Mouse (Mus musculus) liver, postnatal 0 days (tissue): ENCODE data around the gene Col2a1.

ENCODE experiments used
- CTCF ChIP-seq: sonication (generic); IDR thresholded peaks from 2 replicates; pipeline ENCODE4 v1.5.1; 2016; ENCODE audit warnings: antibody characterized with exemption, low read depth
- EP300 ChIP-seq: IDR thresholded peaks from 2 replicates; pipeline ENCODE4 v1.6.1; 2016; ENCODE audit warnings: antibody characterized with exemption, low read depth, mild to moderate bottlenecking

GRCm38 (mm10) chr15:97954671-97955070 is 49.8 kb downstream of the Col2a1 start:
- no peak for TF ChIP-seq CTCF
- no peak for TF ChIP-seq EP300
